Mouse (Mus musculus): Measurements from ENCODE around the gene Pigr.

GRCm38 (mm10) chr1:130864238-130864637 lies 37.8 kb downstream of the Pigr start:
- TF ChIP-seq GATA1 (IDR thresholded peaks at IDR 0.05; ENCODE audit: low read length) (no peak), TAL1 (IDR thresholded peaks at IDR 0.05; ENCODE audit: low read length) (no peak)

All from erythroblast, embryonic 14.5 days (primary cell).